Mouse (Mus musculus): ENCODE measurements around the gene Lrrfip2. TPM values are rescaled to one million over a fixed set of nuclear protein-coding genes. Genes with fewer than 3 reads are reported as not detected.

Gene Lrrfip2
- polyA plus RNA-seq, 1 experiment from 2014 or later, result 51.3 TPM

- WGBS, result 63% methylated on average over 1 of the region's 1 CpGs
- Histone ChIP-seq H3K36me3 (replicated peaks) (peaks cover 16% of the 10 kb centered on the region), H3K27ac (no peak overlapping the region), H3K27me3 (replicated peaks) (no peaks in the 10 kb centered on the region), H3K4me3 (peak overlapping the region; percentile 11; the same call in 1 of the 2 replicates), H3K9me3 (no peaks in the 10 kb centered on the region), H3K4me1 (peaks cover 52% of the 10 kb centered on the region), H3K9ac (0 out of 2 replicates have a peak overlapping the region, but pooled peaks have one; percentile 14), H3K4me2 (peak overlapping the region; percentile 76)
- ATAC-seq (replicated peaks), result no peak
Observed at GRCm38 (mm10) chr9:111275156-111275555, 157.8 kb downstream of the Lrrfip2 start.

Other genes starting within 250 kb of the Lrrfip2 start
- gene Als2cl, start 237.7 kb upstream of the Lrrfip2 start, polyA plus RNA-seq (2015; fragmentation: Nextera tagmentation; extraction: Ambion mirVana), result 1.2 and 2.0 TPM in 2 replicates
- 2.7 and 3.1 TPM in 2 replicates for gene Tmie, start 237.5 kb upstream of the Lrrfip2 start, polyA plus RNA-seq (2015; fragmentation: Nextera tagmentation; extraction: Ambion mirVana)
- gene Fam240a, start 200.7 kb upstream of the Lrrfip2 start, polyA plus RNA-seq (2015; fragmentation: Nextera tagmentation; extraction: Ambion mirVana), result not detected in 2 replicates
- gene Tdgf1, start 171.4 kb upstream of the Lrrfip2 start, polyA plus RNA-seq (2015; fragmentation: Nextera tagmentation; extraction: Ambion mirVana), result not detected in 2 replicates
- gene Lrrc2, start 166.0 kb upstream of the Lrrfip2 start, polyA plus RNA-seq (2015; fragmentation: Nextera tagmentation; extraction: Ambion mirVana), result 0.42 and 1.0 TPM in 2 replicates
- gene Rtp3, start 127.0 kb upstream of the Lrrfip2 start, polyA plus RNA-seq (2015; fragmentation: Nextera tagmentation; extraction: Ambion mirVana), result not detected in 2 replicates
- 1.4 and 1.9 TPM in 2 replicates for gene Ltf, start 98.3 kb upstream of the Lrrfip2 start, polyA plus RNA-seq (2015; fragmentation: Nextera tagmentation; extraction: Ambion mirVana)
- gene Ccrl2, start 60.1 kb upstream of the Lrrfip2 start, polyA plus RNA-seq (2015; fragmentation: Nextera tagmentation; extraction: Ambion mirVana), result 1.1 and 1.2 TPM in 2 replicates
- 25.7 and 31.3 TPM in 2 replicates for gene Mlh1, start 154.2 kb downstream of the Lrrfip2 start, polyA plus RNA-seq (2015; fragmentation: Nextera tagmentation; extraction: Ambion mirVana)
- gene Epm2aip1, start 154.3 kb downstream of the Lrrfip2 start, polyA plus RNA-seq (2015; fragmentation: Nextera tagmentation; extraction: Ambion mirVana), result 60.4 and 68.6 TPM in 2 replicates
- 13.9 and 15.8 TPM in 2 replicates for gene Trank1, start 194.1 kb downstream of the Lrrfip2 start, polyA plus RNA-seq (2015; fragmentation: Nextera tagmentation; extraction: Ambion mirVana)

Measured in midbrain, embryonic 15.5 days (tissue).